Mouse (Mus musculus) cerebellum, adult 2 months (tissue): ENCODE results near the gene Ggt1.
"Not testable (repeated sequence)": the region's sequence is repeated elsewhere in the genome, so short reads cannot be mapped to it uniquely, and the experiment has no call there.

Experiments
- CTCF ChIP-seq: fragments of 200-500 bp; IDR thresholded peaks from 2 replicates; pipeline ENCODE4 v1.5.1; 2011; ENCODE audit warnings: low read depth, mild to moderate bottlenecking, control low read depth, low read length, moderate library complexity, borderline replicate concordance; ENCODE audit not compliant: insufficient read depth
- POLR2A ChIP-seq: fragments of 200-500 bp; IDR thresholded peaks from 2 replicates; pipeline ENCODE4 v1.6.1; 2011; ENCODE audit warnings: low read length, control low read depth, borderline replicate concordance; ENCODE audit not compliant: insufficient read depth

- TF ChIP-seq CTCF, POLR2A: not testable (repeated sequence)
Measured at GRCm38 (mm10) chr10:75566765-75567164, 5.4 kb downstream of the Ggt1 start.
